Comparison of ENCODE assay signal across 18 mouse cellular contexts in the genomic region with DNA sequence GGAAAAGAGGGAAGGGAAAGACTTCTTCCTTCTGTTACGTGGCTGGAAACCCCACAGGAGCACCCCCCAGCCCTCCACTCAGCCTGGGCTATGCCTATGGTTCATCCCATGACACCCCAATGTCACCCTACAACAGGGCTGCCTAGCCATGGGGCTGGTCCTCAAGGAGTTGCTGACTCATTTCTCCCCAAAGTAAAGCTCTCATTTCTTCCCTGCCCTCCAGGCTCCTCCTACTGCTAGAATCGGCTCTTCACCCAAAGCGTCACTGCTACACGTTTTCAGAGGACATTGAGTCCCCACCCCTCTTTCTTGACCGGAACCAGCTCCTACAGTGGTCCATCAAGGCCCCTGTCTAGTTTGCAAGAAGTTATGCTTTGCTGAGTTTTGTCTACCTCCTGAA. TPM values are rescaled to one million over a fixed set of nuclear protein-coding genes. Genes with fewer than 3 reads are reported as not detected.
DNase-seq lines count a peak whose midpoint lies in the region; ATAC-seq and TF ChIP-seq lines count a peak whose summit lies in the region.
"Had no signal": no experiment of that assay in that cellular context is flagged by ENCODE, and none has a peak within 500 bp of the region (broad histone marks: within the 10 kb centered on the region; RNA-seq: fewer than 3 reads in every experiment).

No protein-coding gene starts in this region.

- H3K9ac ChIP-seq in limb, embryonic 12.5 days (replicated peaks) = no peak overlapping the region
- no peak overlapping the region for H3K9ac ChIP-seq in limb, embryonic 15.5 days
- H3K9ac ChIP-seq: embryonic facial prominence, embryonic 12.5 days; heart, embryonic 12.5 days; hindbrain, embryonic 15.5 days had no signal

- no peak for TF ChIP-seq CTCF in cortical plate, adult 2 months (IDR thresholded peaks at IDR 0.05; ENCODE audit: extremely low read depth, insufficient read depth, low read length)

- H3K36me3 ChIP-seq in limb, embryonic 12.5 days = peaks cover 17% of the 10 kb centered on the region
- H3K36me3 ChIP-seq in limb, embryonic 10.5 days = peaks cover 18% of the 10 kb centered on the region
- H3K36me3 ChIP-seq in limb, embryonic 15.5 days = peaks cover 13% of the 10 kb centered on the region

- no peak for TF ChIP-seq POLR2A in cortical plate, adult 2 months (IDR thresholded peaks at IDR 0.05; ENCODE audit: extremely low read depth, insufficient read depth, low read length)

- H3K9me3 ChIP-seq in limb, embryonic 12.5 days = no peaks in the 10 kb centered on the region
- H3K9me3 ChIP-seq in limb, embryonic 10.5 days (replicated peaks) = no peaks in the 10 kb centered on the region
- no peaks in the 10 kb centered on the region for H3K9me3 ChIP-seq in limb, embryonic 15.5 days
- H3K9me3 ChIP-seq: embryonic facial prominence, embryonic 12.5 days; heart, embryonic 12.5 days; hindbrain, embryonic 15.5 days had no signal

- no peak for DNase-seq in limb, embryonic 10.5 days (ENCODE audit: low spot score)
- no peak for DNase-seq in cerebellum, postnatal 25 days
- DNase-seq in liver = no peak
- DNase-seq: adrenal gland, postnatal 10 days; cerebellum, adult 18-20 months; cerebellum, adult 9-11 months; embryo, embryonic 11 days; gastrocnemius, postnatal 14 days; heart, adult 2 months; heart, postnatal 36 days had no signal

- H3K4me1 ChIP-seq in limb, embryonic 12.5 days (replicated peaks) = peaks cover 11% of the 10 kb centered on the region
- H3K4me1 ChIP-seq in limb, embryonic 10.5 days = peaks cover 2% of the 10 kb centered on the region
- H3K4me1 ChIP-seq in cortical plate, adult 2 months (ENCODE audit: control insufficient read depth, insufficient read depth, low read length) = no peaks in the 10 kb centered on the region
- peaks cover 22% of the 10 kb centered on the region for H3K4me1 ChIP-seq in limb, embryonic 15.5 days
- H3K4me1 ChIP-seq: heart, embryonic 12.5 days; hindbrain, embryonic 15.5 days had no signal

- no peaks in the 10 kb centered on the region; the same call in 1 of the 2 replicates for H3K27me3 ChIP-seq in limb, embryonic 12.5 days
- H3K27me3 ChIP-seq in limb, embryonic 10.5 days (ENCODE audit: low read depth, poor library complexity, severe bottlenecking) = no peaks in the 10 kb centered on the region
- no peaks in the 10 kb centered on the region for H3K27me3 ChIP-seq in limb, embryonic 15.5 days
- H3K27me3 ChIP-seq: embryonic facial prominence, embryonic 12.5 days; heart, embryonic 12.5 days; hindbrain, embryonic 15.5 days had no signal

- no peak for ATAC-seq in limb, embryonic 12.5 days (ENCODE audit: insufficient number of reproducible peaks, insufficient read depth, low FRiP score, low TSS enrichment, low read depth)
- no peak for ATAC-seq in limb, embryonic 15.5 days (ENCODE audit: insufficient number of reproducible peaks, low FRiP score, low TSS enrichment, low read depth)
- ATAC-seq: forebrain, embryonic 14.5 days; intestine, embryonic 16.5 days had no signal

- H3K27ac ChIP-seq in limb, embryonic 12.5 days = peak overlapping the region; percentile 32; the same call in 1 of the 2 replicates
- H3K27ac ChIP-seq in limb, embryonic 10.5 days = no peak overlapping the region
- peak overlapping the region; percentile 68; the same call in 1 of the 2 replicates for H3K27ac ChIP-seq in cortical plate, adult 2 months (ENCODE audit: insufficient read depth, low read length)
- peak overlapping the region; percentile 83 for H3K27ac ChIP-seq in limb, embryonic 15.5 days
- H3K27ac ChIP-seq: embryonic facial prominence, embryonic 12.5 days; heart, adult 2 months; hindbrain, embryonic 15.5 days had no signal

- H3K4me2 ChIP-seq in limb, embryonic 12.5 days = no peak overlapping the region
- no peak overlapping the region for H3K4me2 ChIP-seq in limb, embryonic 15.5 days
- H3K4me2 ChIP-seq: embryonic facial prominence, embryonic 12.5 days; heart, embryonic 12.5 days; hindbrain, embryonic 15.5 days had no signal

- no peak overlapping the region for H3K4me3 ChIP-seq in limb, embryonic 12.5 days (replicated peaks)
- no peak overlapping the region for H3K4me3 ChIP-seq in limb, embryonic 10.5 days
- no peak overlapping the region for H3K4me3 ChIP-seq in cortical plate, adult 2 months (ENCODE audit: insufficient read depth, low read length)
- no peak overlapping the region for H3K4me3 ChIP-seq in limb, embryonic 15.5 days
- H3K4me3 ChIP-seq: embryonic facial prominence, embryonic 12.5 days; heart, adult 2 months; heart, embryonic 12.5 days; hindbrain, embryonic 15.5 days had no signal

- WGBS in limb, embryonic 12.5 days = 71% methylated on average over 5 of the region's 5 CpGs
- 75% methylated on average over 5 of the region's 5 CpGs for WGBS in limb, embryonic 10.5 days
- WGBS in limb, embryonic 15.5 days = 55% methylated on average over 5 of the region's 5 CpGs

RNA-seq across cellular contexts. Expression of gene Dhx38, which starts 23.5 kb away (rescaled TPM):
- 35.9 and 37.3 TPM in 2 replicates for polyA plus RNA-seq in limb, embryonic 12.5 days (2016; fragmentation: Nextera tagmentation; extraction: Ambion mirVana)
- polyA plus RNA-seq in limb, embryonic 10.5 days (2016; fragmentation: Nextera tagmentation; extraction: Ambion mirVana) = 46.4 and 46.6 TPM in 2 replicates
- 17.4 TPM in 2 replicates for polyA plus RNA-seq in cortical plate, adult 2 months (2012; rRNA removed)
- polyA plus RNA-seq in limb, embryonic 15.5 days (2015; fragmentation: Nextera tagmentation; extraction: Ambion mirVana) = 22.4 TPM in 2 replicates

RNA-seq across cellular contexts. Expression of gene Txnl4b, which starts 23.5 kb away (rescaled TPM):
- 20.0 and 22.7 TPM in 2 replicates for polyA plus RNA-seq in limb, embryonic 12.5 days (2016; fragmentation: Nextera tagmentation; extraction: Ambion mirVana)
- 25.2 and 26.2 TPM in 2 replicates for polyA plus RNA-seq in limb, embryonic 10.5 days (2016; fragmentation: Nextera tagmentation; extraction: Ambion mirVana)
- polyA plus RNA-seq in cortical plate, adult 2 months (2012; rRNA removed) = 12.1 TPM in 2 replicates
- 22.0 and 23.8 TPM in 2 replicates for polyA plus RNA-seq in limb, embryonic 15.5 days (2015; fragmentation: Nextera tagmentation; extraction: Ambion mirVana)

RNA-seq across cellular contexts. Expression of gene Hp, which starts 36.8 kb away (rescaled TPM):
- 0.70 and 1.6 TPM in 2 replicates for polyA plus RNA-seq in limb, embryonic 12.5 days (2016; fragmentation: Nextera tagmentation; extraction: Ambion mirVana)
- 0.61 and 0.98 TPM in 2 replicates for polyA plus RNA-seq in limb, embryonic 10.5 days (2016; fragmentation: Nextera tagmentation; extraction: Ambion mirVana)
- polyA plus RNA-seq in cortical plate, adult 2 months (2012; rRNA removed) = 0.23 and 0.31 TPM in 2 replicates
- 4.0 and 4.6 TPM in 2 replicates for polyA plus RNA-seq in limb, embryonic 15.5 days (2015; fragmentation: Nextera tagmentation; extraction: Ambion mirVana)

RNA-seq across cellular contexts. Expression of gene Pmfbp1, which starts 48.3 kb away (rescaled TPM):
- polyA plus RNA-seq in limb, embryonic 12.5 days (2016; fragmentation: Nextera tagmentation; extraction: Ambion mirVana) = 0.14 and 0.15 TPM in 2 replicates
- polyA plus RNA-seq in limb, embryonic 10.5 days (2016; fragmentation: Nextera tagmentation; extraction: Ambion mirVana) = 0.05 and 0.08 TPM in 2 replicates
- polyA plus RNA-seq in cortical plate, adult 2 months (2012; rRNA removed) = 0.13 and 0.26 TPM in 2 replicates
- polyA plus RNA-seq in limb, embryonic 15.5 days (2015; fragmentation: Nextera tagmentation; extraction: Ambion mirVana) = 0.12 and 0.27 TPM in 2 replicates
- polyA plus RNA-seq: embryonic facial prominence, embryonic 12.5 days; heart, adult 2 months; heart, embryonic 12.5 days; intestine, embryonic 16.5 days had no signal
